Mouse (Mus musculus) small intestine, adult 2 months (tissue): ENCODE results near the gene Rccd1. TPM values are rescaled to one million over a fixed set of nuclear protein-coding genes. Genes with fewer than 3 reads are reported as not detected.
A peak's percentile ranks its signal among the peaks of the same experiment; 100 is the strongest.

ENCODE experiments used
- H3K27ac ChIP-seq: fragments of 200-500 bp; 2 replicates; pipeline ENCODE4 v1.5.1; 2012; ENCODE audit warnings: low read depth, low read length, control low read depth, inconsistent platforms; ENCODE audit not compliant: insufficient read depth
- H3K27me3 ChIP-seq: fragments of 200-500 bp; 2 replicates; pipeline ENCODE4 v1.6.1; 2012; ENCODE audit warnings: mild to moderate bottlenecking, moderate library complexity, low read length, inconsistent platforms; ENCODE audit not compliant: control insufficient read depth, insufficient read depth
- H3K36me3 ChIP-seq: fragments of 200-500 bp; 2 replicates; pipeline ENCODE4 v1.6.1; 2012; ENCODE audit warnings: mild to moderate bottlenecking, low read length, control low read depth, inconsistent platforms; ENCODE audit not compliant: control insufficient read depth, insufficient read depth
- H3K4me1 ChIP-seq: fragments of 200-500 bp; 2 replicates; pipeline ENCODE4 v1.6.1; 2012; ENCODE audit warnings: low read length, inconsistent platforms, mixed read lengths; ENCODE audit not compliant: control insufficient read depth, insufficient read depth, insufficient read length
- H3K4me3 ChIP-seq: fragments of 200-500 bp; 2 replicates; pipeline ENCODE4 v1.5.1; 2012; ENCODE audit warnings: low read depth, mild to moderate bottlenecking, control low read depth, inconsistent platforms, low read length, moderate library complexity
- CTCF ChIP-seq: fragments of 200-500 bp; IDR thresholded peaks from 2 replicates; pipeline ENCODE4 v1.5.1; 2012; ENCODE audit warnings: low read depth, mild to moderate bottlenecking, control low read depth, inconsistent platforms, low read length, moderate library complexity, mixed read lengths; ENCODE audit not compliant: insufficient replicate concordance, insufficient read length; ENCODE audit errors: extremely low read depth
- POLR2A ChIP-seq: fragments of 200-500 bp; IDR thresholded peaks from 2 replicates; pipeline ENCODE4 v1.6.1; 2012; ENCODE audit warnings: low read depth, mild to moderate bottlenecking, control low read depth, inconsistent platforms, low read length, moderate library complexity
- WGBS: fragments of 180-500 bp; shearing (Covaris S2); methylation state at CpG from one replicate; pipeline ENCODE4 v1.1.7; 2018; 5-methylcytosine and 5-hydroxymethylcytosine counted together
- polyA plus RNA-seq: library from polyadenylated mRNA; depleted of rRNA; stranded (reverse); fragments of >200 nt; gene quantifications from 2 replicates; pipeline ENCODE4 v1.2.3, GENCODE M21; 2012

Rccd1 gene
- polyA plus RNA-seq, 1 experiment, result 3.3 TPM

DNA sequence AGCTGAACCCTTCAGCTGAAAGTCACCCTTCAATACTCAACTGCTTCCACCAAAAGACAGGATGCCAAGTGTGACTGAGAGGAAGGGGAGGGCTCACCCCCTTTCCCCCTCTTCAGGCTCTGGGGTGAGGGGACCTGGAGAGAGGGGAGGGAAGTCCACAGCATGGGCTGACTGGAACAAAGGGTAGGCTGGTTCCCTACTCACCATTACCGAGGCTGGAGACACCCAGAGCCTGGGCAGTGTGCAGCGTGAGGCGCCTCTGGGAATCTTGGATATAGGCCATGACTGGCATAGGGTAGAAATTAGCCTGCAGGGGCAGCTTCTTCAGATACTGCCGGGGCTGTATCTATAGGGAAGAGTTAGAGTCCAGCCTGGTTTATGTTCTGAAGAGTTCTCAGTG, 33.8 kb upstream of the Rccd1 start:
- Histone ChIP-seq H3K4me1 (no peaks in the 10 kb centered on the region), H3K27ac (no peak overlapping the region), H3K27me3 (no peaks in the 10 kb centered on the region), H3K36me3 (peaks cover 8% of the 10 kb centered on the region; the same call in 1 of the 2 replicates), H3K4me3 (no peak overlapping the region)
- TF ChIP-seq CTCF (no peak), POLR2A (no peak)
- WGBS, result 69% methylated on average over 4 of the region's 4 CpGs

DNA sequence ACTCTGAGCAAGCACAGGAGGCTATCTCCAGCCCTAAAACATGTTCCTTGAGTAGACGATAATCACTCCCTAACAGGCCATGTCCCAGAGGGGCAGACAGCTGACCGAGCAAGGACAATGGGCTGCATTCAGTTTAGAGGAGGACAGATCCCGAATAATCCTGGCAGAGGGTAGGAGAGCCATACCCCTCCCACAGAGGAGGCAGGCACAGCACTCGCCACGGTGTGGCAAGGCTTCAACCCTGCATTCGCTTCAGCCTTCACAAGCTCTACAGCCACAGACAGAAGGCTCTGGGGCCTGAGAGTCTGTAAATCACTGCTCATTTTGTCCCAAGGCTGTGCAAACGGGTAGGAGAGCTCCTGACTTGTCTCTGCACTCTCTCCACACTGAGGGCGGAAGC, 32.9 kb upstream of the Rccd1 start:
- no peaks in the 10 kb centered on the region for H3K4me1 ChIP-seq
- no peak overlapping the region for H3K27ac ChIP-seq
- H3K36me3 ChIP-seq, result peaks cover 8% of the 10 kb centered on the region; the same call in 1 of the 2 replicates
- 85% methylated on average over 8 of the region's 8 CpGs for WGBS
- no peak overlapping the region for H3K4me3 ChIP-seq
- no peak for TF ChIP-seq CTCF
- TF ChIP-seq POLR2A, result no peak
- H3K27me3 ChIP-seq, result no peaks in the 10 kb centered on the region

- WGBS, result 86% methylated on average over 13 of the region's 13 CpGs
- Histone ChIP-seq H3K27me3 (no peaks in the 10 kb centered on the region), H3K4me3 (no peak overlapping the region), H3K27ac (no peak overlapping the region), H3K36me3 (peaks cover 8% of the 10 kb centered on the region; the same call in 1 of the 2 replicates), H3K4me1 (no peaks in the 10 kb centered on the region)
- no peak for TF ChIP-seq POLR2A
These were observed 32.1 kb upstream of the Rccd1 start for GRCm38 (mm10) chr7:80356351-80356750.

DNA sequence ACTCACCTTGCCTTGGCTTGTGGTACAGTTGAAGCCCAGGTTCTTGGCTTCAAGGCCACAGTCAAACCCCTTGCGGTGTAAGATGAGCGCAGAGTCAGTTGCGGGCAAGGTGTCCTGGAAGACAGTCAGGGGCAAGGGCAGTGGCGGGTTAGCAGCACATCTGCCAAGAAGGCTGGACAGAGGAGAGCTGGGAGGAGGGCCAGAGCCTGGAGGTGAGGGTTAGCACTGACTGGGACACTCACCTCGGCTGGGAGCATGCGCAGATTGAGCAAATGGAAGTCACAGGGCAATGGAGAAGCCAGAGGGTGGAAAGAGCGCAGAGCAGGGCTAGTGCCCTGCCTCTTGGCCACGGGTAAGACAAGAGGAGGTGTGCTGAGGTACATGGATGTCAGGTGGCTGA, 28.7 kb upstream of the Rccd1 start:
- WGBS, result 93% methylated on average over 8 of the region's 8 CpGs

DNA sequence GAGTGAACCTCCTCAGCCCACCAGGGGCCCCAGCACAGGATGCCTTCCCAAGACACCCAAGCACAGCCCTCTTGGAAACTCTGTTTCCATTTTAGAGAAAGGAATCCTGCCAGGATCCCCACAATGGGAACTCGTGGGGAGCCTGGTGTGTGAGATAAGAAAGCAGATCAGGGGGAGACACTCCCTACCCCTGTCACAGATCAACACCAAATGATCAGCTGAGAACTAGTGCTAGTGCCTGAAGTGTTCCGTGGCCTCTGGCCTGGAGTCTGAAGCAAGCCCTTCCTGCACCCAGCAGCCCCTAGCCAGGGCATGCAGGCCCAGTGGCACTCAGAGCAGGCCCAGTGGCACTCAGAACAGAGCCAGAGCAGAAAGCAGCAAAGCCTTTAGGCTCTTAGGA, 26.6 kb upstream of the Rccd1 start:
- H3K27me3 ChIP-seq, result no peaks in the 10 kb centered on the region
- 65% methylated on average over 2 of the region's 2 CpGs for WGBS
- peaks cover 3% of the 10 kb centered on the region; the same call in 1 of the 2 replicates for H3K4me1 ChIP-seq
- TF ChIP-seq POLR2A, result no peak
- TF ChIP-seq CTCF, result no peak
- H3K27ac ChIP-seq, result no peak overlapping the region
- no peak overlapping the region for H3K4me3 ChIP-seq
- peaks cover 4% of the 10 kb centered on the region; the same call in 1 of the 2 replicates for H3K36me3 ChIP-seq

More for the DNA sequence above, 28.7 kb upstream of the Rccd1 start:
- Histone ChIP-seq H3K4me1 (no peaks in the 10 kb centered on the region), H3K27me3 (no peaks in the 10 kb centered on the region), H3K36me3 (peaks cover 4% of the 10 kb centered on the region; the same call in 1 of the 2 replicates), H3K4me3 (no peak overlapping the region), H3K27ac (no peak overlapping the region)
- TF ChIP-seq CTCF, result no peak
- TF ChIP-seq POLR2A, result no peak

DNA sequence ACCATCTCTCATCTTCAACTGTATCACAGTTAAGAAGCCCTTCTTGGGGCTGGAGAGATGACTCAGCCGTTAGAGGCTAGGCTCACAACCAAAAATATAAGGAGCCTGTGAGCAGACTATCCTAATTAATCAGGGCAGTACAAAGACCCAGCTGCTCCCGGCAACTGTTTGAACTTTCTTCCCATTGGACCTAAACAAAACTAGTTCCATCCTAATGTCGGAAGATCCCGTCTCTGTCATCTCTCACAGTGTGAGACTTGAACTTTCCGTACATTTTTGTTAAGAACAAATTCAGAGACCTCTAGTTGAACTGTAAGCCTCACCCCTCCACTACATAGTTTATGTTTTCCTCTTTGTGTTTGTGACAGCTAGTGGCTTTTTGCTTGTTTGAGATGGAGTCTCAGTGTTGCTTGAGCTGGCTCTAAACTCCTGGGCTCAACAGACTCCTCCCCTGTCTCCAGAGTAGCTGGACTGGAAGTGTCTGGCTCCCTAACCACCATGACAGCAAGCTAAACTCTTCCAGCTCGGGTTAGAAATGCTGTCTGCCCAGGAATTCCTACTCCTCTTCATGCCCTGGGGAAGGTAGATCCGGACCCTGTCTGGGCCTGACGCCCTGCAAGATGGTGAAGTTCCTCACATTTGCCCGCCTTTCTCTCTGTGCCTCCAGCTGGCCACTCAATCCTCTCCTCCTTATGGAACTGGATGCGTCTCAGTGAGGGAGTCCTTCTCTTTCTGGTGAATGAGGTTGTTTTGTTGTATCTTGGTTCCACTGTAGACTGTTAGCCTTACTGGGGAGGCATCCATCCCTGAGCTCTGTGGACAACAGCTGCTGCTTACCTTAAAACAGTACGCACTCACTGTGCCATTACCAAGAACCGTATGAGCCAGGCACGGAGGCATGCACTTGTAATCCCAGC, 23.7 kb upstream of the Rccd1 start:
- Histone ChIP-seq H3K27ac (peak overlapping the region; percentile 39), H3K4me1 (peaks cover 9% of the 10 kb centered on the region; the same call in 1 of the 2 replicates)
- 74% methylated on average over 13 of the region's 13 CpGs for WGBS

GRCm38 (mm10) chr7:80346830-80347229, 22.6 kb upstream of the Rccd1 start:
- WGBS, result 71% methylated on average over 5 of the region's 5 CpGs
- no peaks in the 10 kb centered on the region for H3K27me3 ChIP-seq
- H3K27ac ChIP-seq, result peak overlapping the region; percentile 16
- no peak overlapping the region for H3K4me3 ChIP-seq
- peaks cover 4% of the 10 kb centered on the region; the same call in 1 of the 2 replicates for H3K36me3 ChIP-seq
- no peak for TF ChIP-seq POLR2A
- TF ChIP-seq CTCF, result no peak
- peaks cover 11% of the 10 kb centered on the region; the same call in 1 of the 2 replicates for H3K4me1 ChIP-seq

More for the DNA sequence above, 23.7 kb upstream of the Rccd1 start:
- no peak for TF ChIP-seq CTCF
- no peak for TF ChIP-seq POLR2A
- Histone ChIP-seq H3K27me3 (no peaks in the 10 kb centered on the region), H3K4me3 (no peak overlapping the region), H3K36me3 (peaks cover 4% of the 10 kb centered on the region; the same call in 1 of the 2 replicates)
